Mouse (Mus musculus): ENCODE results near the gene Lyrm4. TPM values are rescaled to one million over a fixed set of nuclear protein-coding genes. Genes with fewer than 3 reads are reported as not detected.

The Lyrm4 gene
- polyA plus RNA-seq, 1 experiment from 2014 or later = 24.5 TPM

GRCm38 (mm10) chr13:35980471-35980870, 136.9 kb downstream of the Lyrm4 start:
- 74% methylated on average over 4 of the region's 4 CpGs for WGBS
- no peak overlapping the region for H3K9ac ChIP-seq
- H3K27me3 ChIP-seq (replicated peaks) = no peaks in the 10 kb centered on the region
- no peak overlapping the region for H3K27ac ChIP-seq
- ATAC-seq (ENCODE audit: insufficient read depth, low FRiP score, low read depth) = no peak
- H3K4me3 ChIP-seq (replicated peaks) = no peak overlapping the region
- no peaks in the 10 kb centered on the region for H3K36me3 ChIP-seq
- H3K4me1 ChIP-seq = no peaks in the 10 kb centered on the region
- no peak overlapping the region for H3K4me2 ChIP-seq
- H3K9me3 ChIP-seq = no peaks in the 10 kb centered on the region

GRCm38 (mm10) chr13:35976912-35977311, 140.4 kb downstream of the Lyrm4 start:
- H3K27ac ChIP-seq = no peak overlapping the region
- WGBS = 87% methylated on average over 7 of the region's 7 CpGs

GRCm38 (mm10) chr13:35969829-35970228, 147.5 kb downstream of the Lyrm4 start:
- WGBS = 40% methylated on average over 9 of the region's 9 CpGs
- H3K9ac ChIP-seq = no peak overlapping the region
- H3K36me3 ChIP-seq = no peaks in the 10 kb centered on the region
- peaks cover 8% of the 10 kb centered on the region; the same call in 1 of the 2 replicates for H3K27me3 ChIP-seq (replicated peaks)
- peaks cover 10% of the 10 kb centered on the region; the same call in 1 of the 2 replicates for H3K4me1 ChIP-seq
- no peak for ATAC-seq (ENCODE audit: insufficient read depth, low FRiP score, low read depth)
- no peaks in the 10 kb centered on the region for H3K9me3 ChIP-seq
- peak overlapping the region; percentile 97 for H3K4me2 ChIP-seq
- no peak overlapping the region for H3K27ac ChIP-seq
- H3K4me3 ChIP-seq (replicated peaks) = peak overlapping the region; percentile 57

More at GRCm38 (mm10) chr13:35976912-35977311, 140.4 kb downstream of the Lyrm4 start:
- H3K4me1 ChIP-seq = no peaks in the 10 kb centered on the region
- no peak overlapping the region for H3K4me3 ChIP-seq (replicated peaks)
- H3K9ac ChIP-seq = no peak overlapping the region
- H3K9me3 ChIP-seq = no peaks in the 10 kb centered on the region
- no peaks in the 10 kb centered on the region for H3K27me3 ChIP-seq (replicated peaks)
- no peak overlapping the region for H3K4me2 ChIP-seq
- no peaks in the 10 kb centered on the region for H3K36me3 ChIP-seq
- ATAC-seq (ENCODE audit: insufficient read depth, low FRiP score, low read depth) = no peak

GRCm38 (mm10) chr13:35969431-35969721, 147.9 kb downstream of the Lyrm4 start:
- Histone ChIP-seq H3K27me3 (replicated peaks) (peaks cover 8% of the 10 kb centered on the region; the same call in 1 of the 2 replicates), H3K36me3 (no peaks in the 10 kb centered on the region), H3K9ac (peak overlapping the region; percentile 24; the same call in 1 of the 2 replicates), H3K9me3 (no peaks in the 10 kb centered on the region), H3K4me1 (peaks cover 10% of the 10 kb centered on the region; the same call in 1 of the 2 replicates), H3K4me2 (peak overlapping the region; percentile 97), H3K27ac (no peak overlapping the region), H3K4me3 (replicated peaks) (peak overlapping the region; percentile 57)
- WGBS = under 1% methylated on average over 17 of the region's 18 CpGs
- ATAC-seq (ENCODE audit: insufficient read depth, low FRiP score, low read depth) = no peak

- Histone ChIP-seq H3K4me1 (peaks cover 10% of the 10 kb centered on the region; the same call in 1 of the 2 replicates), H3K27me3 (replicated peaks) (peaks cover 8% of the 10 kb centered on the region; the same call in 1 of the 2 replicates), H3K4me2 (peak overlapping the region; percentile 97), H3K9me3 (no peaks in the 10 kb centered on the region), H3K36me3 (no peaks in the 10 kb centered on the region), H3K9ac (peak overlapping the region; percentile 24; the same call in 1 of the 2 replicates), H3K27ac (no peak overlapping the region), H3K4me3 (replicated peaks) (peak overlapping the region; percentile 57)
- under 1% methylated on average over 57 of the region's 57 CpGs for WGBS
- peak; percentile 39; the same call in 1 of the 2 replicates for ATAC-seq (ENCODE audit: insufficient read depth, low FRiP score, low read depth)
Observed at GRCm38 (mm10) chr13:35968719-35969430, 148.5 kb downstream of the Lyrm4 start.

- Histone ChIP-seq H3K27ac (no peak overlapping the region), H3K4me2 (peak overlapping the region; percentile 97), H3K4me1 (peaks cover 10% of the 10 kb centered on the region; the same call in 1 of the 2 replicates), H3K9ac (peak overlapping the region; percentile 2; the same call in 1 of the 2 replicates), H3K4me3 (replicated peaks) (peak overlapping the region; percentile 57), H3K36me3 (no peaks in the 10 kb centered on the region), H3K9me3 (no peaks in the 10 kb centered on the region), H3K27me3 (replicated peaks) (peaks cover 8% of the 10 kb centered on the region; the same call in 1 of the 2 replicates)
- 0 out of 2 replicates have a peak, but pooled peaks have one; percentile 22 for ATAC-seq (ENCODE audit: insufficient read depth, low FRiP score, low read depth)
- under 1% methylated on average over 38 of the region's 38 CpGs for WGBS
Observed at GRCm38 (mm10) chr13:35968131-35968718, 149.1 kb downstream of the Lyrm4 start.

- 7% methylated on average over 15 of the region's 15 CpGs for WGBS
- no peaks in the 10 kb centered on the region for H3K9me3 ChIP-seq
- no peak for ATAC-seq (ENCODE audit: insufficient read depth, low FRiP score, low read depth)
Observed at GRCm38 (mm10) chr13:35967690-35968089, 149.6 kb downstream of the Lyrm4 start.

GRCm38 (mm10) chr13:35963583-35963982, 153.7 kb downstream of the Lyrm4 start:
- Histone ChIP-seq H3K4me3 (replicated peaks) (no peak overlapping the region), H3K4me1 (0 out of 2 replicates have a peak, but pooled peaks cover 4% of the 10 kb centered on the region), H3K27ac (no peak overlapping the region), H3K9ac (no peak overlapping the region), H3K27me3 (replicated peaks) (no peaks in the 10 kb centered on the region; the same call in 1 of the 2 replicates), H3K9me3 (no peaks in the 10 kb centered on the region), H3K4me2 (no peak overlapping the region), H3K36me3 (no peaks in the 10 kb centered on the region)
- no peak for ATAC-seq (ENCODE audit: insufficient read depth, low FRiP score, low read depth)
- WGBS = 80% methylated on average over 4 of the region's 4 CpGs

More at GRCm38 (mm10) chr13:35967690-35968089, 149.6 kb downstream of the Lyrm4 start:
- Histone ChIP-seq H3K9ac (no peak overlapping the region), H3K27ac (no peak overlapping the region), H3K4me1 (peaks cover 10% of the 10 kb centered on the region; the same call in 1 of the 2 replicates), H3K4me2 (peak overlapping the region; percentile 97), H3K36me3 (no peaks in the 10 kb centered on the region), H3K4me3 (replicated peaks) (peak overlapping the region; percentile 57), H3K27me3 (replicated peaks) (peaks cover 8% of the 10 kb centered on the region; the same call in 1 of the 2 replicates)

GRCm38 (mm10) chr13:35959391-35960067, 157.8 kb downstream of the Lyrm4 start:
- no peak for ATAC-seq (ENCODE audit: insufficient read depth, low FRiP score, low read depth)
- no peak overlapping the region for H3K4me3 ChIP-seq (replicated peaks)
- no peaks in the 10 kb centered on the region for H3K27me3 ChIP-seq (replicated peaks)
- H3K9me3 ChIP-seq = no peaks in the 10 kb centered on the region
- H3K4me1 ChIP-seq = no peaks in the 10 kb centered on the region
- no peaks in the 10 kb centered on the region for H3K36me3 ChIP-seq
- 65% methylated on average over 12 of the region's 12 CpGs for WGBS
- H3K4me2 ChIP-seq = no peak overlapping the region
- no peak overlapping the region for H3K9ac ChIP-seq
- no peak overlapping the region for H3K27ac ChIP-seq

GRCm38 (mm10) chr13:35958539-35958938, 158.8 kb downstream of the Lyrm4 start, which contains the start of gene Ppp1r3g:
Ppp1r3g (plus strand) TSS chr13:35958839.
- no peak within 1 kb of the TSS for H3K4me2 ChIP-seq
- H3K36me3 ChIP-seq = no peaks in the 10 kb centered on the region
- H3K27me3 ChIP-seq (replicated peaks) = no peaks in the 10 kb centered on the region
- H3K4me3 ChIP-seq (replicated peaks) = no peak within 1 kb of the TSS
- H3K4me1 ChIP-seq = no peaks in the 10 kb centered on the region
- H3K27ac ChIP-seq = no peak within 1 kb of the TSS
- WGBS = 96% methylated on average over 1 of the region's 1 CpGs
- no peak within 1 kb of the TSS for H3K9ac ChIP-seq
- no peaks in the 10 kb centered on the region for H3K9me3 ChIP-seq
- ATAC-seq (ENCODE audit: insufficient read depth, low FRiP score, low read depth) = no peak

- Histone ChIP-seq H3K4me2 (no peak overlapping the region), H3K4me3 (replicated peaks) (no peak overlapping the region), H3K27me3 (replicated peaks) (no peaks in the 10 kb centered on the region), H3K27ac (no peak overlapping the region), H3K4me1 (no peaks in the 10 kb centered on the region), H3K36me3 (no peaks in the 10 kb centered on the region), H3K9ac (no peak overlapping the region), H3K9me3 (no peaks in the 10 kb centered on the region)
- ATAC-seq (ENCODE audit: insufficient read depth, low FRiP score, low read depth) = no peak
- WGBS = 61% methylated on average over 17 of the region's 17 CpGs
Observed at GRCm38 (mm10) chr13:35949814-35950455, 167.4 kb downstream of the Lyrm4 start.
